Mouse (Mus musculus) brain, embryonic 14.5 days (tissue): ENCODE data around the gene Clns1a.

ENCODE experiments used
- CTCF ChIP-seq: fragments of 200-500 bp; IDR thresholded peaks from 2 replicates; pipeline ENCODE4 v1.5.1; 2012; ENCODE audit warnings: inconsistent platforms, mild to moderate bottlenecking, moderate library complexity, borderline replicate concordance; ENCODE audit not compliant: insufficient read depth, insufficient read length; ENCODE audit errors: extremely low read depth
- POLR2A ChIP-seq: fragments of 200-500 bp; IDR thresholded peaks from 2 replicates; pipeline ENCODE4 v1.6.1; 2012; ENCODE audit warnings: mild to moderate bottlenecking, inconsistent platforms, borderline replicate concordance; ENCODE audit not compliant: poor library complexity, insufficient read depth, insufficient read length, severe bottlenecking; ENCODE audit errors: extremely low read depth

- TF ChIP-seq POLR2A = no peak
- no peak for TF ChIP-seq CTCF
These were observed 52.2 kb downstream of the Clns1a start for GRCm38 (mm10) chr7:97748527-97749206.
